Mouse (Mus musculus): ENCODE results near the gene H2-Eb1. TPM values are rescaled to one million over a fixed set of nuclear protein-coding genes. Genes with fewer than 3 reads are reported as not detected.

Gene H2-Eb1
- polyA plus RNA-seq, 1 experiment from 2014 or later: 2.0 TPM

- Histone ChIP-seq H3K27ac (replicated peaks) (no peak overlapping the region), H3K4me1 (peaks cover 8% of the 10 kb centered on the region; the same call in 1 of the 2 replicates), H3K27me3 (ENCODE audit: low read depth, poor library complexity, severe bottlenecking) (0 out of 2 replicates have a peak, but pooled peaks cover 9% of the 10 kb centered on the region), H3K9me3 (replicated peaks) (no peaks in the 10 kb centered on the region), H3K36me3 (no peaks in the 10 kb centered on the region), H3K4me3 (no peak overlapping the region)
- WGBS: 73% methylated on average over 4 of the region's 4 CpGs
- DNase-seq (ENCODE audit: low spot score): no peak
These were observed 11.4 kb upstream of the H2-Eb1 start for GRCm38 (mm10) chr17:34294249-34294648.

- no peak overlapping the region for H3K4me3 ChIP-seq
- peaks cover 8% of the 10 kb centered on the region; the same call in 1 of the 2 replicates for H3K4me1 ChIP-seq
These were observed 10.4 kb upstream of the H2-Eb1 start for GRCm38 (mm10) chr17:34295307-34295706.

GRCm38 (mm10) chr17:34295891-34296794, 9.5 kb upstream of the H2-Eb1 start:
- peak; percentile 26 for DNase-seq (ENCODE audit: low spot score)
- Histone ChIP-seq H3K27me3 (ENCODE audit: low read depth, poor library complexity, severe bottlenecking) (0 out of 2 replicates have a peak, but pooled peaks cover 9% of the 10 kb centered on the region), H3K27ac (replicated peaks) (peak overlapping the region; percentile 13; the same call in 1 of the 2 replicates), H3K4me1 (peaks cover 8% of the 10 kb centered on the region; the same call in 1 of the 2 replicates), H3K36me3 (no peaks in the 10 kb centered on the region), H3K4me3 (peak overlapping the region; percentile 50), H3K9me3 (replicated peaks) (no peaks in the 10 kb centered on the region)
- 28% methylated on average over 23 of the region's 23 CpGs for WGBS

More at GRCm38 (mm10) chr17:34295307-34295706, 10.4 kb upstream of the H2-Eb1 start:
- DNase-seq (ENCODE audit: low spot score): peak; percentile 2
- Histone ChIP-seq H3K36me3 (no peaks in the 10 kb centered on the region), H3K27ac (replicated peaks) (no peak overlapping the region), H3K27me3 (ENCODE audit: low read depth, poor library complexity, severe bottlenecking) (0 out of 2 replicates have a peak, but pooled peaks cover 9% of the 10 kb centered on the region), H3K9me3 (replicated peaks) (no peaks in the 10 kb centered on the region)

DNA sequence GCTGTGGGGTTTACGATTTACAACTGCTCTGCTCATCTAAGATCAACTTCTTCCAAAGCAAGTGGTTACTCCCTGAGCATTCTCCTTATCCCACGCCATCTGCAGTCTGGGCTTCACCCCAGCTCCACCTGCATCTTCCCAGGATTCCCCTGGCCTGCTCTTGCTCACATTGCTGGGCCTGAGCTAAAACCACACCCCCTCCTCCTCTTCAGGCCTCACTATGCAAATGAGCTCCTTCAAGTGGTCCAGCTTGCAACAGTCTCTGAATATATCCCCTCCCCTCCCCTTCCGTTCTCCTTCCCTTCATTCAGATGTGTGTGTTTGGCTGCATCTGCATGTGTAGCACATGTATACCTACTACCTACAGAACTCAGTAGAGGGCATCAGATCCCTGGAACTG, 6.3 kb upstream of the H2-Eb1 start:
- 69% methylated on average over 3 of the region's 3 CpGs for WGBS
- DNase-seq (ENCODE audit: low spot score): peak; percentile 9
- H3K36me3 ChIP-seq: no peaks in the 10 kb centered on the region
- H3K4me3 ChIP-seq: no peak overlapping the region
- no peaks in the 10 kb centered on the region for H3K9me3 ChIP-seq (replicated peaks)
- 0 out of 2 replicates have a peak, but pooled peaks cover 9% of the 10 kb centered on the region for H3K27me3 ChIP-seq (ENCODE audit: low read depth, poor library complexity, severe bottlenecking)
- H3K4me1 ChIP-seq: peaks cover 3% of the 10 kb centered on the region; the same call in 1 of the 2 replicates
- no peak overlapping the region for H3K27ac ChIP-seq (replicated peaks)

DNA sequence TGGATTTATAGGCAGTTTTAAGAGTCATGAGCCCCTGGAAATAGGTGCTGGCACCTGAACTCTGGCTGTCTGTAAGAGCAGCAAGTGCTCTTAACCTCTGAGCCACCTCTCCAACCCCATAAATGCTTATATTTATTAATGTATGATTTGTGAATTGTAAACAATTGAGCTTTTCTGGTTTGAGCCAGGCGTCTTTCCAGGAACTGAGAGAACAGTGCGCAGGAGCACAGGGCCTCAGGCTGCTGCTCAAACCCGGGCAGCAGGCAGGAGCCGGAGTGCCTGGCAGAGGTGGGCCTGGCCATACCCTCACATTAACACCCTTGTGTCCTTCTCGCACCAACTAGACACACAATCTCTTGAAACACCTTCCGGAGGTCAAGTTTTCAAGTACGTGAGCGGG, 5.6 kb upstream of the H2-Eb1 start:
- Histone ChIP-seq H3K27ac (replicated peaks) (no peak overlapping the region), H3K27me3 (ENCODE audit: low read depth, poor library complexity, severe bottlenecking) (0 out of 2 replicates have a peak, but pooled peaks cover 9% of the 10 kb centered on the region), H3K4me3 (no peak overlapping the region), H3K4me1 (peaks cover 3% of the 10 kb centered on the region; the same call in 1 of the 2 replicates), H3K9me3 (replicated peaks) (no peaks in the 10 kb centered on the region), H3K36me3 (no peaks in the 10 kb centered on the region)
- peak; percentile 7 for DNase-seq (ENCODE audit: low spot score)
- 92% methylated on average over 8 of the region's 8 CpGs for WGBS

DNA sequence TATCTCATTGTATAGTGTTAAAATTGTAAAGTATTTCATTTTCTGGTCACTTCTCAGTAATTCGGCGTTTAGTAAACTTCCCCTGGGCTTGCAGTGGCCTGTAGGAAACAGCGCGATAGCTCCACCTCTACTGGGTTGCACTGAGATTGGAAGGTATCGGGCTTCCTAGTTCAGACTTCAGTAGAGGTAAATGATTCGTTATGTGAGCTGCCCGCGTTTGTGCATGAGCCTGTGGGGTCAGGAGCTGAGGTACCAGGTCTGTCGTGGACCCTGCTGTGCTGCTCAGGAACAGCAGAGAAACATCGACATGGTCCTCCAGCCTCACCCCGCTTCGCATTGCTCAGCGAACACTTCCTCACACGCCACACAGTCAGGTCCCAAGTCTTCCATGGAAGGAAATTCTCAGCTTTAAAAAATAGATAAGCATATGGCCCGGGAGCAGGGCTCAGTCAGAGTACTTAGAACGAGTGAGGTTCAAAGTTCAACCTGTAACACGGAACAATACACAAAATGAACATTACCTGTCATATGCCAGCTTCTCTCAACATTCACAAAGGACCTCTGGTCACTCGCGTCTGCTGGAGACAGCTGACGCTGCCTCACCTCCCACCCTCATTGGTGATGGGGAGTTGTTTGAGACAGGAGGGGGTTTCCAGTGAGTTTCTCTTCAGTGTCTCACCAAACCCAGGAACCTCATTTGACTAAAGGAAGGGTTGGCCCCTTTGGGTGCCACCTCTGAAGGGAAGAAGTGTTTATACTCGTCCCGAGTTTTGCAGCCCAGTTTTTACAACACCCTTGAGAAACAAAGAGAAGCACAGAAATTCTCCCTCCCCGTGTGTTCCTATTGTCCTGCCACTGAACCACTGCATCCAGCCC, 4.7 kb upstream of the H2-Eb1 start:
- peak; percentile 9 for DNase-seq (ENCODE audit: low spot score)
- 81% methylated on average over 23 of the region's 23 CpGs for WGBS
- H3K27ac ChIP-seq (replicated peaks): no peak overlapping the region
- H3K4me3 ChIP-seq: no peak overlapping the region
- peaks cover under 1% of the 10 kb centered on the region; the same call in 1 of the 2 replicates for H3K4me1 ChIP-seq
- H3K36me3 ChIP-seq: no peaks in the 10 kb centered on the region
- H3K27me3 ChIP-seq (ENCODE audit: low read depth, poor library complexity, severe bottlenecking): 0 out of 2 replicates have a peak, but pooled peaks cover 9% of the 10 kb centered on the region
- no peaks in the 10 kb centered on the region for H3K9me3 ChIP-seq (replicated peaks)

GRCm38 (mm10) chr17:34301670-34302190, 3.9 kb upstream of the H2-Eb1 start:
- Histone ChIP-seq H3K9me3 (replicated peaks) (no peaks in the 10 kb centered on the region), H3K36me3 (no peaks in the 10 kb centered on the region), H3K4me1 (no peaks in the 10 kb centered on the region), H3K27me3 (ENCODE audit: low read depth, poor library complexity, severe bottlenecking) (0 out of 2 replicates have a peak, but pooled peaks cover 6% of the 10 kb centered on the region), H3K4me3 (no peak overlapping the region), H3K27ac (replicated peaks) (no peak overlapping the region)
- WGBS: 89% methylated on average over 4 of the region's 4 CpGs
- DNase-seq (ENCODE audit: low spot score): peak; percentile 4

DNA sequence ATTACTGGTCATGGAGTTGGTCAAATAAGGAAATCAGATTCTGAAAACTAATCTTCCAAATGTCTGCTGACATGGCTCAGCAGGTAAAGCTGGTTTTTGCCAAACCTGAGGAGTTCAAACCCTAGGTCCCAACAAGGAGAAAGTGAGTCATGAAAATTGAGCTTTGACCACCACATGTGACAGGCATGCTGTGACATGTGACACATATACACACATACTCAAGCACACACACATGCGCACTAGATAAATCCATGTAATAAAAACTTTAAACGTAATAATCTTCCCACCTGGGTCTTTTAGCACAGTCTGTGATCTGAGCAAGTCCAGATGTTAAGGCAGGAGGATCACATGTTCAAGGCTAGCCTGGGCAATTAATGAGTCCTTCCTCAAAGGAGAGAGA, 1.9 kb upstream of the H2-Eb1 start:
- DNase-seq (ENCODE audit: low spot score): no peak
- Histone ChIP-seq H3K4me1 (no peaks in the 10 kb centered on the region), H3K36me3 (no peaks in the 10 kb centered on the region), H3K9me3 (replicated peaks) (no peaks in the 10 kb centered on the region), H3K27ac (replicated peaks) (no peak overlapping the region), H3K4me3 (no peak overlapping the region), H3K27me3 (ENCODE audit: low read depth, poor library complexity, severe bottlenecking) (peaks cover 5% of the 10 kb centered on the region; the same call in 1 of the 2 replicates)
- WGBS: 89% methylated on average over 2 of the region's 2 CpGs

- Histone ChIP-seq H3K4me3 (no peak overlapping the region), H3K27me3 (ENCODE audit: low read depth, poor library complexity, severe bottlenecking) (peaks cover 5% of the 10 kb centered on the region; the same call in 1 of the 2 replicates), H3K9me3 (replicated peaks) (no peaks in the 10 kb centered on the region), H3K27ac (replicated peaks) (no peak overlapping the region), H3K4me1 (peaks cover 6% of the 10 kb centered on the region), H3K36me3 (no peaks in the 10 kb centered on the region)
- WGBS: 30% methylated on average over 4 of the region's 4 CpGs
- no peak for DNase-seq (ENCODE audit: low spot score)
These were observed 916 bp upstream of the H2-Eb1 start for GRCm38 (mm10) chr17:34304751-34305150.

GRCm38 (mm10) chr17:34306407-34306806, 740 bp downstream of the H2-Eb1 start:
- Histone ChIP-seq H3K27me3 (ENCODE audit: low read depth, poor library complexity, severe bottlenecking) (peaks cover 5% of the 10 kb centered on the region; the same call in 1 of the 2 replicates), H3K36me3 (no peaks in the 10 kb centered on the region), H3K4me3 (no peak overlapping the region), H3K9me3 (replicated peaks) (no peaks in the 10 kb centered on the region), H3K27ac (replicated peaks) (no peak overlapping the region), H3K4me1 (peaks cover 10% of the 10 kb centered on the region)
- DNase-seq (ENCODE audit: low spot score): no peak
- 82% methylated on average over 2 of the region's 2 CpGs for WGBS

DNA sequence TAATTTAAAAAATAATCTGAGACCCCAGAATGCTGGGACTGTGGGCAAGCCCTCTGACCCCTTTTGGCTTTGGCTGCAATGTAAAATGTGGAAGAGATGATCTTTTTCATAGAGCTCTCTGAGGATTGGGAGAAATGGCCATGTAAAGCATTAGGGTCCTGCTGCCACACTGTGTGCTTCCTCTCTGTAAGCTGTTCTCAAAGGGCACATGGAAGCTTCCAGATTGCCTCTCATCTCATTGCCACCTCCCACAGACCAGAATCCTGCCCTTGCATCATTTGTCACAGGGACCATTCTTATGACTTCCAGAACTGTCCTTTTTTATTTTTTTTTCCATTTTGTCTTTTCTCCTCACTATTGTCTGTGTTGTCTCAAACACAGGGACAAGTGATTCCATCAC, 1.5 kb downstream of the H2-Eb1 start:
- H3K27me3 ChIP-seq (ENCODE audit: low read depth, poor library complexity, severe bottlenecking): peaks cover 5% of the 10 kb centered on the region; the same call in 1 of the 2 replicates
- no peak for DNase-seq (ENCODE audit: low spot score)
- H3K4me3 ChIP-seq: no peak overlapping the region
- H3K36me3 ChIP-seq: no peaks in the 10 kb centered on the region
- peaks cover 10% of the 10 kb centered on the region for H3K4me1 ChIP-seq
- H3K9me3 ChIP-seq (replicated peaks): no peaks in the 10 kb centered on the region
- H3K27ac ChIP-seq (replicated peaks): no peak overlapping the region

DNA sequence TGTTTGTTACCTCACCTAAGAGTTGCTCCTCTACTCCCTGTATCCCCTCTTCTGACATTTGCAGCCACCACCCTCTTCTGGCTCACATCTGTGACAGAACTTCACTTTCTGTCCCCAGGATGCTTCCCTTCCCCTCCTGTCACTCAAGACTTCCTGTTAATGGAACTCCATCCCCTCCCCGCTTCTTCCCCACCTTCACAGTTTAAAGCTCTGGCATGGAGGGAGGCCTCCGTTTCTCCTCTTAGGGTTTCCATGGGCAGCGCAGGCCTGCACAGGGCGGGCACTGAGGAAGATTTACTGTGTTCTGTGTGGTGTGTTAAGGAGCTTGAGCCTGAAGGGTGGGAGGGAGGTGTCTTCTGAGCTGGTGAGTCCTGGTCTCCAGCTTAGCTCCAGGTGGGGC, 2.5 kb downstream of the H2-Eb1 start:
- no peak for DNase-seq (ENCODE audit: low spot score)
- Histone ChIP-seq H3K27me3 (ENCODE audit: low read depth, poor library complexity, severe bottlenecking) (peaks cover 5% of the 10 kb centered on the region; the same call in 1 of the 2 replicates), H3K4me3 (no peak overlapping the region), H3K9me3 (replicated peaks) (no peaks in the 10 kb centered on the region), H3K27ac (replicated peaks) (no peak overlapping the region), H3K36me3 (no peaks in the 10 kb centered on the region), H3K4me1 (peaks cover 10% of the 10 kb centered on the region)
- WGBS: 86% methylated on average over 4 of the region's 4 CpGs
